ENCODE assay signal across 12 mouse cellular contexts in the genomic region with DNA sequence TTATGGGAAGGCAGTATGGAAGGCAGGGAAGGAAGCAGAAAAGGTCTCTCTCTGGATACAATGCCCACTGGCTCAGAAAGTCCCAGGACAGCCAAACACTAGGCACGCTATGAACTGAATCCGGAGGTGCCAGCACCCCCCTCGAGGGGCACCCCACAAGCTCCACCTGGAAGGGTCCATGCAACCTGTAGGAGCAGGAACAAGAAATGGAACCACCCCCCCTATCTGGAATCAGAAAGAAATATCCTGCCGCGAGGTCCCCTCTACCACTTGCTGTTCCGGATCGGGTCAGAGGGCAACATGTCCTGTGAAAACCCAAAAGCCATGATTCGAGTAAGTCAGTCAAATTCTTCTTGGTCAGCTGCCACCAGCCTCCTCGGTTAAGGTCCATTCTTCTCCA. TPM values are rescaled to one million over a fixed set of nuclear protein-coding genes. Genes with fewer than 3 reads are reported as not detected.
DNase-seq lines count a peak whose midpoint lies in the region; ATAC-seq lines count a peak whose summit lies in the region.
"Had no signal": no experiment of that assay in that cellular context is flagged by ENCODE, and none has a peak within 500 bp of the region (broad histone marks: within the 10 kb centered on the region; RNA-seq: fewer than 3 reads in every experiment).

No protein-coding gene starts in this region.

- peak overlapping the region; percentile 5; the same call in 1 of the 2 replicates for H3K9ac ChIP-seq in embryonic facial prominence, embryonic 12.5 days
- peak overlapping the region; percentile 78 for H3K9ac ChIP-seq in neural tube, embryonic 13.5 days
- H3K9ac ChIP-seq: embryonic facial prominence, embryonic 15.5 days; liver, embryonic 15.5 days had no signal

- ATAC-seq in cerebellum, adult (ENCODE audit: insufficient number of reproducible peaks, low FRiP score, low TSS enrichment) = no peak
- no peak for ATAC-seq in embryonic facial prominence, embryonic 12.5 days (ENCODE audit: insufficient number of reproducible peaks, insufficient read depth, low FRiP score, low TSS enrichment)
- ATAC-seq in neural tube, embryonic 13.5 days (ENCODE audit: low read depth) = no peak

- no peaks in the 10 kb centered on the region for H3K9me3 ChIP-seq in embryonic facial prominence, embryonic 12.5 days
- no peaks in the 10 kb centered on the region for H3K9me3 ChIP-seq in limb, embryonic 10.5 days (replicated peaks)
- H3K9me3 ChIP-seq in neural tube, embryonic 13.5 days = no peaks in the 10 kb centered on the region
- H3K9me3 ChIP-seq: embryonic facial prominence, embryonic 15.5 days; heart, embryonic 10.5 days; liver, embryonic 15.5 days had no signal

- peak overlapping the region; percentile 30; the same call in 1 of the 2 replicates for H3K4me2 ChIP-seq in embryonic facial prominence, embryonic 12.5 days (replicated peaks)
- H3K4me2 ChIP-seq in neural tube, embryonic 13.5 days = peak overlapping the region; percentile 68
- H3K4me2 ChIP-seq: embryonic facial prominence, embryonic 15.5 days; liver, embryonic 15.5 days had no signal

- H3K27me3 ChIP-seq in embryonic facial prominence, embryonic 12.5 days = peaks cover 65% of the 10 kb centered on the region
- H3K27me3 ChIP-seq in limb, embryonic 10.5 days (ENCODE audit: low read depth, poor library complexity, severe bottlenecking) = peaks cover 47% of the 10 kb centered on the region
- H3K27me3 ChIP-seq in neural tube, embryonic 13.5 days = peaks cover 78% of the 10 kb centered on the region

- no peak overlapping the region for H3K27ac ChIP-seq in embryonic facial prominence, embryonic 12.5 days
- H3K27ac ChIP-seq in limb, embryonic 10.5 days = peak overlapping the region; percentile 98
- peak overlapping the region; percentile 87 for H3K27ac ChIP-seq in neural tube, embryonic 13.5 days (replicated peaks)
- H3K27ac ChIP-seq: embryonic facial prominence, embryonic 15.5 days; heart, embryonic 10.5 days; kidney, postnatal 0 days; liver, embryonic 15.5 days had no signal

- DNase-seq in cerebellum, adult 11-12 months = peak; percentile 60
- DNase-seq in limb, embryonic 10.5 days (ENCODE audit: low spot score) = peak; percentile 47
- DNase-seq in ovary, adult 18-20 months (ENCODE audit: low spot score) = no peak
- DNase-seq in urinary bladder, adult 2 months (ENCODE audit: low spot score) = no peak
- no peak for DNase-seq in right cerebral cortex, postnatal 4 days

- H3K36me3 ChIP-seq in embryonic facial prominence, embryonic 12.5 days = no peaks in the 10 kb centered on the region
- H3K36me3 ChIP-seq in limb, embryonic 10.5 days = peaks cover 9% of the 10 kb centered on the region
- no peaks in the 10 kb centered on the region for H3K36me3 ChIP-seq in neural tube, embryonic 13.5 days
- H3K36me3 ChIP-seq: embryonic facial prominence, embryonic 15.5 days; heart, embryonic 10.5 days; liver, embryonic 15.5 days had no signal

- H3K4me1 ChIP-seq in embryonic facial prominence, embryonic 12.5 days = peaks cover 16% of the 10 kb centered on the region
- peaks cover 51% of the 10 kb centered on the region for H3K4me1 ChIP-seq in limb, embryonic 10.5 days
- peaks cover 28% of the 10 kb centered on the region for H3K4me1 ChIP-seq in neural tube, embryonic 13.5 days (replicated peaks)

- peak overlapping the region; percentile 45 for H3K4me3 ChIP-seq in embryonic facial prominence, embryonic 12.5 days
- H3K4me3 ChIP-seq in limb, embryonic 10.5 days = peak overlapping the region; percentile 85
- H3K4me3 ChIP-seq in neural tube, embryonic 13.5 days = peak overlapping the region; percentile 52
- H3K4me3 ChIP-seq: embryonic facial prominence, embryonic 15.5 days; heart, embryonic 10.5 days; liver, embryonic 15.5 days had no signal

- WGBS in embryonic facial prominence, embryonic 12.5 days = 15% methylated on average over 9 of the region's 9 CpGs
- WGBS in limb, embryonic 10.5 days = 18% methylated on average over 9 of the region's 9 CpGs
- 6% methylated on average over 9 of the region's 9 CpGs for WGBS in neural tube, embryonic 13.5 days

RNA-seq across cellular contexts. Expression of gene Zic5, which starts 3.5 kb away (rescaled TPM):
- 4.8 and 5.4 TPM in 2 replicates for polyA plus RNA-seq in embryonic facial prominence, embryonic 12.5 days (2016; fragmentation: Nextera tagmentation; extraction: Ambion mirVana)
- polyA plus RNA-seq in limb, embryonic 10.5 days (2016; fragmentation: Nextera tagmentation; extraction: Ambion mirVana) = 13.8 and 14.9 TPM in 2 replicates
- 8.4 and 8.6 TPM in 2 replicates for polyA plus RNA-seq in neural tube, embryonic 13.5 days (2015; fragmentation: Nextera tagmentation; extraction: Ambion mirVana)
- not detected in 2 replicates for polyA plus RNA-seq in urinary bladder, adult 2 months (2012; rRNA removed)
- polyA plus RNA-seq: liver, embryonic 15.5 days had no signal

RNA-seq across cellular contexts. Expression of gene Gm5089, which starts 11.1 kb away (rescaled TPM):
- polyA plus RNA-seq in embryonic facial prominence, embryonic 12.5 days (2016; fragmentation: Nextera tagmentation; extraction: Ambion mirVana) = 0.38 and 0.47 TPM in 2 replicates
- 0.36 and 0.56 TPM in 2 replicates for polyA plus RNA-seq in limb, embryonic 10.5 days (2016; fragmentation: Nextera tagmentation; extraction: Ambion mirVana)
- 0.46 and 0.62 TPM in 2 replicates for polyA plus RNA-seq in neural tube, embryonic 13.5 days (2015; fragmentation: Nextera tagmentation; extraction: Ambion mirVana)
- polyA plus RNA-seq in urinary bladder, adult 2 months (2012; rRNA removed) = not detected in 2 replicates
- polyA plus RNA-seq: heart, embryonic 10.5 days; kidney, postnatal 0 days; liver, embryonic 15.5 days had no signal

RNA-seq across cellular contexts. Expression of gene Zic2, which starts 13.3 kb away (rescaled TPM):
- 3.7 and 4.9 TPM in 2 replicates for polyA plus RNA-seq in embryonic facial prominence, embryonic 12.5 days (2016; fragmentation: Nextera tagmentation; extraction: Ambion mirVana)
- 5.0 and 5.1 TPM in 2 replicates for polyA plus RNA-seq in limb, embryonic 10.5 days (2016; fragmentation: Nextera tagmentation; extraction: Ambion mirVana)
- polyA plus RNA-seq in neural tube, embryonic 13.5 days (2015; fragmentation: Nextera tagmentation; extraction: Ambion mirVana) = 8.2 and 10.2 TPM in 2 replicates
- 0.07 TPM in 1 of 2 replicates, not detected in the other for polyA plus RNA-seq in urinary bladder, adult 2 months (2012; rRNA removed)
- polyA plus RNA-seq: kidney, postnatal 0 days; liver, embryonic 15.5 days had no signal

RNA-seq across cellular contexts. Expression of gene Gm10837, which starts 28.4 kb away (rescaled TPM):
- polyA plus RNA-seq in embryonic facial prominence, embryonic 12.5 days (2016; fragmentation: Nextera tagmentation; extraction: Ambion mirVana) = not detected in 2 replicates
- polyA plus RNA-seq in limb, embryonic 10.5 days (2016; fragmentation: Nextera tagmentation; extraction: Ambion mirVana) = not detected in 2 replicates
- polyA plus RNA-seq in neural tube, embryonic 13.5 days (2015; fragmentation: Nextera tagmentation; extraction: Ambion mirVana) = 0.19 and 0.29 TPM in 2 replicates
- polyA plus RNA-seq in urinary bladder, adult 2 months (2012; rRNA removed) = not detected in 2 replicates
- polyA plus RNA-seq: embryonic facial prominence, embryonic 15.5 days; heart, embryonic 10.5 days; kidney, postnatal 0 days; liver, embryonic 15.5 days had no signal

Comparison
In these comparisons a context has a peak if more than half of its experiments do, and no peak if none do; other contexts are left out.
1. DNase-seq: peak in cerebellum, adult 11-12 months (single experiment) and limb, embryonic 10.5 days (single experiment); none in ovary, adult 18-20 months (single experiment), urinary bladder, adult 2 months (single experiment) and right cerebral cortex, postnatal 4 days (single experiment).
2. Peak in every context shown above with its lines, with median percentiles within 50 percentile points of each other: H3K4me3 ChIP-seq.